Mouse (Mus musculus): ENCODE data around the gene Mrm3.

DNA sequence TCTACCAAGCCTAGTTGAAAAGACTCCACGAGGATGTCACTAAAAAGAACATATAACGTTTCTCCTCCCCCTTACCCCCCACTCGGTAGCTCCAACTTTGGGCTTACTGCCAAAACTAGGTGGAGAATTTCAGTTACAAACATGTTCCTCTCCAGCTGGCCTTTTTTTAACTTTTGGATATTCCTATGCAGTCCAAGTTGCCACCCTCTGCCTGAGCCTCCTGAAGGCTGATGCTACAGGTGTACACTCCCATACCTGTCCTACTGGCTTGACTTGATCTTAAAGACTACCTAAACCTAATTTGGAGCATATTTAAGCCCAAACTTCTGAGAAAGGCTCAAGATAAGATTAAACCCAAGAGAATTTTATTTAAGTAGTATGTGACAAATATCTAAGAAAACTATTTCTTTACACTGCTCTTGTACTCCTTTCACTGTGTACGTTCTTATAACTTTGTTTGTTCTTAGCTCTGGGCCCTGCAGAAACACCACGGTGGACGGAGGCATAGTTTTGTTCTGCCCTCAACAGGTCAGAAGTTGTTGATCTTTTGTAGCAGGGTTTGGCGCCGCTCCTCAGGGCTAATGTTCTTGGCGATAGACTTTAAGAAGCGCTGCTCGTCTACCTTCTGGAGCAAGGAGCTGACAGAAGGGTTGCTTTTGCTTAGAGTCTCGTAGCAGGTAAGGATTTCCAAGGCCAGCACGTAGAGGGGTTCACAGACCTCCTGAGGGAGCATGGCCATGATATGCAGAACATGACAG lies 33.1 kb upstream of the Mrm3 start:
- TF ChIP-seq GATA1 (IDR thresholded peaks at IDR 0.05; ENCODE audit: borderline replicate concordance, low read length) (no peak), GATA2 (IDR thresholded peaks at IDR 0.05; ENCODE audit: borderline replicate concordance, low read depth, low read length) (no peak), CTCF (IDR thresholded peaks at IDR 0.05; ENCODE audit: low read depth, low read length) (no peak), TAL1 (conservative IDR thresholded peaks at IDR 0.05; ENCODE audit: low read depth, low read length) (no peak)

Data from G1E (cell line).